Mouse (Mus musculus): ENCODE measurements around the gene Igflr1. TPM values are rescaled to one million over a fixed set of nuclear protein-coding genes. Genes with fewer than 3 reads are reported as not detected.

Gene Igflr1
- polyA plus RNA-seq, 1 experiment = 15.7 TPM

- WGBS = 63% methylated on average over 5 of the region's 5 CpGs
- H3K4me1 ChIP-seq (ENCODE audit: control insufficient read depth, insufficient read depth, low read length) = no peaks in the 10 kb centered on the region
- no peak overlapping the region for H3K4me3 ChIP-seq (replicated peaks; ENCODE audit: control insufficient read depth, low read depth, low read length)
- H3K27ac ChIP-seq (ENCODE audit: control insufficient read depth, insufficient read depth, low read depth, low read length, poor library complexity) = no peak overlapping the region
- TF ChIP-seq CTCF (IDR thresholded peaks at IDR 0.05; ENCODE audit: control insufficient read depth, insufficient read depth, low read length) = no peak
- TF ChIP-seq POLR2A (IDR thresholded peaks at IDR 0.05; ENCODE audit: borderline replicate concordance, control insufficient read depth, low read depth, low read length) = no peak
Observed at GRCm38 (mm10) chr7:30615049-30615760, 50.0 kb downstream of the Igflr1 start.

Other genes starting within 250 kb of the Igflr1 start
- 0.56 TPM in 1 of 2 replicates, not detected in the other for gene E130208F15Rik, start 243.7 kb upstream of the Igflr1 start, polyA plus RNA-seq (2011; ENCODE audit: insufficient read depth, insufficient read length, low replicate concordance, missing spikeins)
- 6.3 and 10.1 TPM in 2 replicates for gene Sdhaf1, start 241.5 kb upstream of the Igflr1 start, polyA plus RNA-seq (2011; ENCODE audit: insufficient read depth, insufficient read length, low replicate concordance, missing spikeins)
- gene Lrfn3, start 202.7 kb upstream of the Igflr1 start, polyA plus RNA-seq (2011; ENCODE audit: insufficient read depth, insufficient read length, low replicate concordance, missing spikeins) = 0.45 and 0.70 TPM in 2 replicates
- gene Tyrobp, start 151.7 kb upstream of the Igflr1 start, polyA plus RNA-seq (2011; ENCODE audit: insufficient read depth, insufficient read length, low replicate concordance, missing spikeins) = 164 and 433 TPM in 2 replicates
- 47.8 and 107 TPM in 2 replicates for gene Hcst, start 145.6 kb upstream of the Igflr1 start, polyA plus RNA-seq (2011; ENCODE audit: insufficient read depth, insufficient read length, low replicate concordance, missing spikeins)
- gene Nfkbid, start 143.7 kb upstream of the Igflr1 start, polyA plus RNA-seq (2011; ENCODE audit: insufficient read depth, insufficient read length, low replicate concordance, missing spikeins) = 12.3 and 34.2 TPM in 2 replicates
- 6.2 TPM in 1 of 2 replicates, not detected in the other for gene Aplp1, start 119.9 kb upstream of the Igflr1 start, polyA plus RNA-seq (2011; ENCODE audit: insufficient read depth, insufficient read length, low replicate concordance, missing spikeins)
- gene Kirrel2, start 107.7 kb upstream of the Igflr1 start, polyA plus RNA-seq (2011; ENCODE audit: insufficient read depth, insufficient read length, low replicate concordance, missing spikeins) = 0.25 and 4.8 TPM in 2 replicates
- 1.5 TPM in 1 of 2 replicates, not detected in the other for gene Nphs1, start 107.1 kb upstream of the Igflr1 start, polyA plus RNA-seq (2011; ENCODE audit: insufficient read depth, insufficient read length, low replicate concordance, missing spikeins)
- 1.9 and 3.1 TPM in 2 replicates for gene Prodh2, start 71.8 kb upstream of the Igflr1 start, polyA plus RNA-seq (2011; ENCODE audit: insufficient read depth, insufficient read length, low replicate concordance, missing spikeins)
- gene Arhgap33, start 30.4 kb upstream of the Igflr1 start, polyA plus RNA-seq (2011; ENCODE audit: insufficient read depth, insufficient read length, low replicate concordance, missing spikeins) = 45.1 and 61.6 TPM in 2 replicates
- 13.1 and 19.0 TPM in 2 replicates for gene Hspb6, start 13.2 kb upstream of the Igflr1 start, polyA plus RNA-seq (2011; ENCODE audit: insufficient read depth, insufficient read length, low replicate concordance, missing spikeins)
- gene Proser3, start 13.1 kb upstream of the Igflr1 start, polyA plus RNA-seq (2011; ENCODE audit: insufficient read depth, insufficient read length, low replicate concordance, missing spikeins) = 4.2 and 12.8 TPM in 2 replicates
- gene Lin37, start 5.6 kb upstream of the Igflr1 start, polyA plus RNA-seq (2011; ENCODE audit: insufficient read depth, insufficient read length, low replicate concordance, missing spikeins) = 22.2 and 47.7 TPM in 2 replicates
- gene U2af1l4, start 2.1 kb upstream of the Igflr1 start, polyA plus RNA-seq (2011; ENCODE audit: insufficient read depth, insufficient read length, low replicate concordance, missing spikeins) = 28.8 and 71.1 TPM in 2 replicates
- gene Gm49396, start 2.1 kb upstream of the Igflr1 start, polyA plus RNA-seq (2011; ENCODE audit: insufficient read depth, insufficient read length, low replicate concordance, missing spikeins) = 7.6 and 11.0 TPM in 2 replicates
- 50.7 and 98.9 TPM in 2 replicates for gene Psenen, start 1.8 kb upstream of the Igflr1 start, polyA plus RNA-seq (2011; ENCODE audit: insufficient read depth, insufficient read length, low replicate concordance, missing spikeins)
- gene Kmt2b, start 23.3 kb downstream of the Igflr1 start, polyA plus RNA-seq (2011; ENCODE audit: insufficient read depth, insufficient read length, low replicate concordance, missing spikeins) = 35.5 and 102 TPM in 2 replicates
- 3.1 TPM in 1 of 2 replicates, not detected in the other for gene Zbtb32, start 33.5 kb downstream of the Igflr1 start, polyA plus RNA-seq (2011; ENCODE audit: insufficient read depth, insufficient read length, low replicate concordance, missing spikeins)
- 1.4 TPM in 1 of 2 replicates, not detected in the other for gene Upk1a, start 47.4 kb downstream of the Igflr1 start, polyA plus RNA-seq (2011; ENCODE audit: insufficient read depth, insufficient read length, low replicate concordance, missing spikeins)
- 443 and 613 TPM in 2 replicates for gene Cox6b1, start 60.7 kb downstream of the Igflr1 start, polyA plus RNA-seq (2011; ENCODE audit: insufficient read depth, insufficient read length, low replicate concordance, missing spikeins)
- gene Etv2, start 70.4 kb downstream of the Igflr1 start, polyA plus RNA-seq (2011; ENCODE audit: insufficient read depth, insufficient read length, low replicate concordance, missing spikeins) = not detected in 2 replicates
- gene Rbm42, start 84.9 kb downstream of the Igflr1 start, polyA plus RNA-seq (2011; ENCODE audit: insufficient read depth, insufficient read length, low replicate concordance, missing spikeins) = 24.9 and 25.2 TPM in 2 replicates
- gene Haus5, start 99.6 kb downstream of the Igflr1 start, polyA plus RNA-seq (2011; ENCODE audit: insufficient read depth, insufficient read length, low replicate concordance, missing spikeins) = 19.5 and 32.1 TPM in 2 replicates
- not detected in 2 replicates for gene Pmis2, start 106.2 kb downstream of the Igflr1 start, polyA plus RNA-seq (2011; ENCODE audit: insufficient read depth, insufficient read length, low replicate concordance, missing spikeins)
- not detected in 2 replicates for gene 2200002J24Rik, start 133.5 kb downstream of the Igflr1 start, polyA plus RNA-seq (2011; ENCODE audit: insufficient read depth, insufficient read length, low replicate concordance, missing spikeins)
- 0.95 TPM in 1 of 2 replicates, not detected in the other for gene Atp4a, start 146.8 kb downstream of the Igflr1 start, polyA plus RNA-seq (2011; ENCODE audit: insufficient read depth, insufficient read length, low replicate concordance, missing spikeins)
- gene Tmem147, start 164.1 kb downstream of the Igflr1 start, polyA plus RNA-seq (2011; ENCODE audit: insufficient read depth, insufficient read length, low replicate concordance, missing spikeins) = 49.6 and 95.6 TPM in 2 replicates
- gene Gapdhs, start 178.3 kb downstream of the Igflr1 start, polyA plus RNA-seq (2011; ENCODE audit: insufficient read depth, insufficient read length, low replicate concordance, missing spikeins) = not detected in 2 replicates
- gene Sbsn, start 186.0 kb downstream of the Igflr1 start, polyA plus RNA-seq (2011; ENCODE audit: insufficient read depth, insufficient read length, low replicate concordance, missing spikeins) = 3.5 and 6.4 TPM in 2 replicates
- gene Dmkn, start 198.3 kb downstream of the Igflr1 start, polyA plus RNA-seq (2011; ENCODE audit: insufficient read depth, insufficient read length, low replicate concordance, missing spikeins) = 3.1 TPM in 1 of 2 replicates, not detected in the other
- not detected in 2 replicates for gene Krtdap, start 222.5 kb downstream of the Igflr1 start, polyA plus RNA-seq (2011; ENCODE audit: insufficient read depth, insufficient read length, low replicate concordance, missing spikeins)

Data from bone marrow, adult 2 months (tissue).